Mouse (Mus musculus): Measurements from ENCODE around the gene Rtl5.

- TF ChIP-seq CTCF (IDR thresholded peaks at IDR 0.05): no peak
- TF ChIP-seq EP300 (IDR thresholded peaks at IDR 0.05): no peak
Measured at GRCm38 (mm10) chrX:102082340-102082739, 11.2 kb upstream of the Rtl5 start.

Measured in lung, postnatal 0 days (tissue).